Mouse (Mus musculus): ENCODE data around the gene Chpf. TPM values are rescaled to one million over a fixed set of nuclear protein-coding genes. Genes with fewer than 3 reads are reported as not detected.

Gene Chpf
- 13.3 and 15.1 TPM in 2 replicates for polyA plus RNA-seq (2011; ENCODE audit: insufficient read depth, insufficient read length, low read depth, missing spikeins)

DNA sequence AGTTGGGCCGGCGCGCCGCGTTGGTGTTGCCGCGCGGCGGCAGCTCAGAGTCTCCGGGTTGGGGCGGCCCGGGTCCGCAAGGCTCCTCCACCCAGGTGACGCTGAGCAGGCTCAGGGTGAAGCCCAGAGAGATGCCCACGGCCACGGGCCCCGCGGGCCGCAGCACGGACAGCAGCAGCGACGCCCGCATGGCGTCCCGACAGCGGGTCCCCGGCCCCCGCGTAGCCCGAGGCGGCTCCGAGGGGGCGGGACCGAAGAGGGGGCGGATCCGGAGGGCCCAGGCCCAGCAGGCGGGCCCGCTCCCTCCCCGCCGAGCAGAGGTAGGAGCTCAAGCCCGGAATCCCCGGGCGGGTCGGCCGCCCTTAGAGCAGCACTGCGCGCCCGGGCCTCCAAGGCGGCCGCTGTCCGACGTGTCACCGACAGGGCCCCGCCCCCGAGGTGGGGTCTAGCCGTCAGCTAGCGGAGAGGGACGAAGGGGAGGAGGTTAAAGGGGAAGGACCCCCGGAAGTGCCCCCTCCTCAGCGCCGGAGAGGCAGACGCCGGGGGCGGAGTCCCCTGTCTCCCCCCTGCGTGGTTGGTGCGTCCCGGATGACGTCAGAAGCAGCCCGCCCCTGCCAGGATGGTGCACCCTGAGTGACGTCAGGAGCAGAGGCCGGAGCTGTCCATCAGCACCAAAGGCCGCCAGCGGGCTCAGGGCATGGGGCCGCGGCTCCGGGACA lies at the start of gene Chpf, which contains the start of gene Tmem198:
TSS of gene Chpf (minus strand) at position 392 of the 719 bp plus-strand sequence.
TSS of gene Tmem198 (plus strand) at position 617 of the 719 bp plus-strand sequence.
- Histone ChIP-seq H3K27me3 (ENCODE audit: control insufficient read depth, insufficient read depth, low read length, poor library complexity, severe bottlenecking) (no peaks in the 10 kb centered on the region), H3K9me3 (replicated peaks; ENCODE audit: control insufficient read depth, insufficient read depth, low read length, poor library complexity, severe bottlenecking) (no peaks in the 10 kb centered on the region), H3K36me3 (ENCODE audit: control insufficient read depth, insufficient read depth, low read length, poor library complexity, severe bottlenecking) (peaks cover 16% of the 10 kb centered on the region), H3K4me3 (ENCODE audit: low read depth, low read length) (peak within 1 kb of the TSS; percentile 82), H3K9ac (ENCODE audit: low read depth, poor library complexity, severe bottlenecking) (peak within 1 kb of the TSS; percentile 89), H3K4me1 (ENCODE audit: control insufficient read depth, insufficient read depth, low read length) (no peaks in the 10 kb centered on the region), H3K27ac (ENCODE audit: insufficient read depth, low read length) (no peak within 1 kb of the TSS)
- TF ChIP-seq POLR2A (IDR thresholded peaks at IDR 0.05; ENCODE audit: insufficient read depth, low read length) (no peak), EP300 (IDR thresholded peaks at IDR 0.05; ENCODE audit: insufficient read depth, low read depth, low read length) (peak; percentile 55; the same call in 1 of the 2 replicates)

- Histone ChIP-seq H3K27me3 (ENCODE audit: control insufficient read depth, insufficient read depth, low read length, poor library complexity, severe bottlenecking) (no peaks in the 10 kb centered on the region), H3K9me3 (replicated peaks; ENCODE audit: control insufficient read depth, insufficient read depth, low read length, poor library complexity, severe bottlenecking) (no peaks in the 10 kb centered on the region), H3K27ac (ENCODE audit: insufficient read depth, low read length) (no peak overlapping the region), H3K9ac (ENCODE audit: low read depth, poor library complexity, severe bottlenecking) (no peak overlapping the region), H3K4me3 (ENCODE audit: low read depth, low read length) (no peak overlapping the region), H3K4me1 (ENCODE audit: control insufficient read depth, insufficient read depth, low read length) (no peaks in the 10 kb centered on the region), H3K36me3 (ENCODE audit: control insufficient read depth, insufficient read depth, low read length, poor library complexity, severe bottlenecking) (no peaks in the 10 kb centered on the region)
- TF ChIP-seq EP300 (IDR thresholded peaks at IDR 0.05; ENCODE audit: insufficient read depth, low read depth, low read length) (no peak), POLR2A (IDR thresholded peaks at IDR 0.05; ENCODE audit: insufficient read depth, low read length) (no peak), CTCF (IDR thresholded peaks at IDR 0.05; ENCODE audit: low read depth, low read length) (no peak)
Measured at GRCm38 (mm10) chr1:75524679-75525078, 45.6 kb upstream of the Chpf start.

DNA sequence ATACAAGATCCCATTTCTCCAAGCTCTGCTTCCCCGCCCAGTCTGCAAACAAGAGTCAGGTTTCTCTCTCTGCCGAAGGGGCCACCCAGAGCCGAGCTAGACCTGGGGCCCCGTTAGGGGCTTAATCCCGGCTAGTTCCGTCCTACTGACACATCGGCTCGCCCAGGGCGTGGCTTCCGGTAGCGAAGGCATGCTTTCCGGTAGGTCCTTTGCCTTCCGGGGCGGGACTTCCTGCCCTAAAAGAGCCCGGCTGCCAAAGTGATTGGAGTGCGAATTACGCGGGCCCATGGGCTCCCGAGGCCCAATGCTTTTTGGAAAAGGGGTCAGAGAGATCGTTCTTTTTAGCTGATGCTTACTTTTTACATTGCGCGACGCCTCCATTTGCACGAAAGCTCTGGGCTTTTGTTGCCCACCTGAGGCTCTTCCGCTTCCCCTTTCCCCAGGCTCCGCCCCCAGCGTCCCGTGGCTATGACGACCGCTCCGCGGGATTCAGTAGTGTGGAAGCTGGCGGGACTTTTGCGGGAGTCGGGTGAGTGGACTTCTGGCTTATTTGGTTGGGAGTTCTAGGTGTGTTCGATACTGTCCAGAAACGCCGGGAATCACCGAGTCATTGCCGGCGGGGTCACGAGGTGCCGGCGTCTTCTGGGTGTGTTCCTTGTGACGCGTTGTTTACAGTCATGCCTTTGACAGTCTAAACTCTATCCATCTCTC lies 42.4 kb upstream of the Chpf start, which contains the start of gene Stk11ip:
TSS of gene Stk11ip (plus strand) at position 209 of the 711 bp plus-strand sequence.
- peaks cover 3% of the 10 kb centered on the region for H3K4me1 ChIP-seq (ENCODE audit: control insufficient read depth, insufficient read depth, low read length)
- H3K4me3 ChIP-seq (ENCODE audit: low read depth, low read length), result peak within 1 kb of the TSS; percentile 73
- H3K27me3 ChIP-seq (ENCODE audit: control insufficient read depth, insufficient read depth, low read length, poor library complexity, severe bottlenecking), result no peaks in the 10 kb centered on the region
- no peaks in the 10 kb centered on the region for H3K36me3 ChIP-seq (ENCODE audit: control insufficient read depth, insufficient read depth, low read length, poor library complexity, severe bottlenecking)
- peak within 1 kb of the TSS; percentile 95 for H3K27ac ChIP-seq (ENCODE audit: insufficient read depth, low read length)
- no peaks in the 10 kb centered on the region for H3K9me3 ChIP-seq (replicated peaks; ENCODE audit: control insufficient read depth, insufficient read depth, low read length, poor library complexity, severe bottlenecking)
- TF ChIP-seq CTCF (IDR thresholded peaks at IDR 0.05; ENCODE audit: low read depth, low read length) (no peak), POLR2A (IDR thresholded peaks at IDR 0.05; ENCODE audit: insufficient read depth, low read length) (no peak), EP300 (IDR thresholded peaks at IDR 0.05; ENCODE audit: insufficient read depth, low read depth, low read length) (no peak)
- peak within 1 kb of the TSS; percentile 44 for H3K9ac ChIP-seq (ENCODE audit: low read depth, poor library complexity, severe bottlenecking)

DNA sequence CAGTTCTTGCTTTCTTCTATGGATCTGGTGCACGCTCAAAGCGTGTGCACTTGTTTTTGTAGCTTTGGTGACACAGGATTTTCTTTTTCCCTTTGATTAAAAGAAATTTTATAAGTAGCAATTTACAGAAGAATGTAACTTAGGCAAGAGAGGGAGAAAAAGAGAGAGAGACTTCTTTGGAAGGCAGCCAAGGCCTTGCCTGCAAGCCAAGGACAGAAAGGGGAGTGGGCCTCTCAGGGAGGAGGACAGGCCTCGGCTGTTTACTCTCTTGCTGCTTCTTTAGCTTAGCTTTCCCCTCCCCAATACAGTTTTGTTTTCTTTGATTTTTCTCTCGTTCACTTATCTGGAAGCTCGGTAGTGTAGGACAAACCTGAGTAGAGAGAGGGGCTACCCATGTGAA lies 40.5 kb upstream of the Chpf start:
- Histone ChIP-seq H3K27ac (ENCODE audit: insufficient read depth, low read length) (peak overlapping the region; percentile 41; the same call in 1 of the 2 replicates), H3K4me1 (ENCODE audit: control insufficient read depth, insufficient read depth, low read length) (peaks cover 5% of the 10 kb centered on the region), H3K27me3 (ENCODE audit: control insufficient read depth, insufficient read depth, low read length, poor library complexity, severe bottlenecking) (no peaks in the 10 kb centered on the region), H3K9me3 (replicated peaks; ENCODE audit: control insufficient read depth, insufficient read depth, low read length, poor library complexity, severe bottlenecking) (no peaks in the 10 kb centered on the region), H3K4me3 (ENCODE audit: low read depth, low read length) (no peak overlapping the region), H3K36me3 (ENCODE audit: control insufficient read depth, insufficient read depth, low read length, poor library complexity, severe bottlenecking) (no peaks in the 10 kb centered on the region), H3K9ac (ENCODE audit: low read depth, poor library complexity, severe bottlenecking) (no peak overlapping the region)
- TF ChIP-seq CTCF (IDR thresholded peaks at IDR 0.05; ENCODE audit: low read depth, low read length) (no peak), POLR2A (IDR thresholded peaks at IDR 0.05; ENCODE audit: insufficient read depth, low read length) (no peak), EP300 (IDR thresholded peaks at IDR 0.05; ENCODE audit: insufficient read depth, low read depth, low read length) (no peak)

DNA sequence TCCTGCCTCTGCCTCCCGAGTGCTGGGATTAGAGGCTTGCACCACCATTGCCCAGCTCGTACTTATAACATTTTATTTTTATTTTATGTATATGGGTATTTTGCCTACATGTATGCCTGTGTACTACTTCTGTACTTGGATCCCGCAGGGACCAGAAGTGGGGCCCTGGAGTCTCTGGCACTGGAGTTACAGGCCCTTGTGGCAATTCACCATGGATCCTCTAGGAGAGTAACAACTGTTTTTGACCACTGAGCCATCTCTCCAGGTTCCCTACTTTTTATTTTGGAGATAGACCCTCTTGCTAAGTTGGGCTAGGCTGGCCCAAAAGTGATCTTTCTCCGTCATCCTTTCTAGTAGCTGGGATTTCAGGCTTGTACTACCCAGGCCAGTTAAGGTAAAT lies 39.3 kb upstream of the Chpf start:
- Histone ChIP-seq H3K27ac (ENCODE audit: insufficient read depth, low read length) (peak overlapping the region; percentile 79), H3K27me3 (ENCODE audit: control insufficient read depth, insufficient read depth, low read length, poor library complexity, severe bottlenecking) (no peaks in the 10 kb centered on the region), H3K9ac (ENCODE audit: low read depth, poor library complexity, severe bottlenecking) (peak overlapping the region; percentile 41), H3K36me3 (ENCODE audit: control insufficient read depth, insufficient read depth, low read length, poor library complexity, severe bottlenecking) (no peaks in the 10 kb centered on the region), H3K4me1 (ENCODE audit: control insufficient read depth, insufficient read depth, low read length) (peaks cover 5% of the 10 kb centered on the region), H3K9me3 (replicated peaks; ENCODE audit: control insufficient read depth, insufficient read depth, low read length, poor library complexity, severe bottlenecking) (no peaks in the 10 kb centered on the region), H3K4me3 (ENCODE audit: low read depth, low read length) (no peak overlapping the region)
- TF ChIP-seq EP300 (IDR thresholded peaks at IDR 0.05; ENCODE audit: insufficient read depth, low read depth, low read length) (no peak), POLR2A (IDR thresholded peaks at IDR 0.05; ENCODE audit: insufficient read depth, low read length) (no peak), CTCF (IDR thresholded peaks at IDR 0.05; ENCODE audit: low read depth, low read length) (no peak)

Measured in ES-Bruce4 (cell line).